Mouse (Mus musculus) megakaryocyte, embryonic 14.5 days (primary cell): ENCODE measurements around the gene Mosmo.

Source experiments
- FLI1 ChIP-seq: IDR thresholded peaks from 2 replicates; pipeline ENCODE4 v1.6.1; 2012; ENCODE audit warnings: low read length, inconsistent platforms, mixed read lengths
- GATA1 ChIP-seq: IDR thresholded peaks from 3 replicates; pipeline ENCODE4 v1.6.1; 2012; ENCODE audit warnings: mixed read lengths, low read length, inconsistent platforms, borderline replicate concordance

- no peak for TF ChIP-seq FLI1
- no peak for TF ChIP-seq GATA1
Observed at GRCm38 (mm10) chr7:120684731-120685161, 7.3 kb downstream of the Mosmo start.
